In the genomic region with DNA sequence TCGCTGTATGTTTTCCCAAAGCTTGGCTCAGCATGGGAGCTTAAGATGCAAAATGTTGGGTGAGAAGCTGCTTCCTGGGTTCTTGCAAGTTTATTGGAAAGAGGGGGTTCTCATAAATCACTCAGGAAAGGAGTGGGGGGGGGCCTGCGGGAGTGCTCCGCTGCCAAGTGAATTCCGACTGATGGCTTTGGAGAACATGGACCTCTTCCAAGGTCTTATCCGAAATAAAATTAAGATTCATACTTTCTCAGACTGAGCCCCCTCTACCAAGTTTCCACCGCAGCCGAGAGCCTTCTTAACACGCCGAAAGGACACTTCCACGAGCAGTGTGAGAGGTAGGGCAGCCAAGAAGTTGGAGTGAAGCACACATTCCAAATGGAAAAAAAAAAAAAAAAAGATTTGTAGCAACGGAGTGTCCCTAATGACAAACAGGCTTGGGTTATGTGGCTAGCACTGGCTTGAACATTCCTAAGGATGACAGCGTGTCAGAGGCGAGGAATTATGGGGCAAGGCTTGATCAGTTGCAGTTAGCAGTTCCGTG, we compare ENCODE assay signal across 12 mouse cellular contexts. TPM values are rescaled to one million over a fixed set of nuclear protein-coding genes. Genes with fewer than 3 reads are reported as not detected.
DNase-seq lines count a peak whose midpoint lies in the region; ATAC-seq and TF ChIP-seq lines count a peak whose summit lies in the region.
"Had no signal": no experiment of that assay in that cellular context is flagged by ENCODE, and none has a peak within 500 bp of the region (broad histone marks: within the 10 kb centered on the region; RNA-seq: fewer than 3 reads in every experiment).

No protein-coding gene starts in this region.

- WGBS in heart, embryonic 13.5 days, result 68% methylated on average over 14 of the region's 14 CpGs
- 77% methylated on average over 14 of the region's 14 CpGs for WGBS in embryonic facial prominence, embryonic 10.5 days
- 49% methylated on average over 14 of the region's 14 CpGs for WGBS in kidney, embryonic 15.5 days
- WGBS in hindbrain, postnatal 0 days, result 84% methylated on average over 14 of the region's 14 CpGs

- no peak overlapping the region for H3K4me2 ChIP-seq in heart, embryonic 13.5 days
- 0 out of 2 replicates have a peak overlapping the region, but pooled peaks have one; percentile 28 for H3K4me2 ChIP-seq in kidney, embryonic 15.5 days
- no peak overlapping the region for H3K4me2 ChIP-seq in hindbrain, postnatal 0 days (ENCODE audit: low read depth, low read length)
- H3K4me2 ChIP-seq: liver, embryonic 11.5 days had no signal

- H3K36me3 ChIP-seq in heart, embryonic 13.5 days, result no peaks in the 10 kb centered on the region
- no peaks in the 10 kb centered on the region for H3K36me3 ChIP-seq in embryonic facial prominence, embryonic 10.5 days (replicated peaks)
- H3K36me3 ChIP-seq in kidney, embryonic 15.5 days, result no peaks in the 10 kb centered on the region
- no peaks in the 10 kb centered on the region for H3K36me3 ChIP-seq in hindbrain, postnatal 0 days (ENCODE audit: insufficient read depth, low read length)

- intact Hi-C loops in heart, postnatal 36 days (cut with DNase I), result no loop called here

- H3K27ac ChIP-seq in heart, embryonic 13.5 days (replicated peaks), result peak overlapping the region; percentile 24; the same call in 1 of the 2 replicates
- no peak overlapping the region for H3K27ac ChIP-seq in embryonic facial prominence, embryonic 10.5 days (replicated peaks)
- H3K27ac ChIP-seq in kidney, embryonic 15.5 days, result peak overlapping the region; percentile 48
- no peak overlapping the region for H3K27ac ChIP-seq in hindbrain, postnatal 0 days

- H3K27me3 ChIP-seq in heart, embryonic 13.5 days (replicated peaks), result no peaks in the 10 kb centered on the region
- no peaks in the 10 kb centered on the region for H3K27me3 ChIP-seq in embryonic facial prominence, embryonic 10.5 days (replicated peaks; ENCODE audit: low read depth, poor library complexity, severe bottlenecking)
- H3K27me3 ChIP-seq in kidney, embryonic 15.5 days, result no peaks in the 10 kb centered on the region
- H3K27me3 ChIP-seq in hindbrain, postnatal 0 days (ENCODE audit: insufficient read depth, low read length), result no peaks in the 10 kb centered on the region
- H3K27me3 ChIP-seq: megakaryocyte, embryonic 14.5 days had no signal

- no peaks in the 10 kb centered on the region for H3K9me3 ChIP-seq in heart, embryonic 13.5 days
- no peaks in the 10 kb centered on the region for H3K9me3 ChIP-seq in embryonic facial prominence, embryonic 10.5 days
- H3K9me3 ChIP-seq in kidney, embryonic 15.5 days (replicated peaks), result no peaks in the 10 kb centered on the region
- H3K9me3 ChIP-seq in hindbrain, postnatal 0 days (ENCODE audit: low read length), result no peaks in the 10 kb centered on the region
- H3K9me3 ChIP-seq: megakaryocyte, embryonic 14.5 days had no signal

- no peak overlapping the region for H3K4me3 ChIP-seq in heart, embryonic 13.5 days
- no peak overlapping the region for H3K4me3 ChIP-seq in embryonic facial prominence, embryonic 10.5 days
- no peak overlapping the region for H3K4me3 ChIP-seq in kidney, embryonic 15.5 days (replicated peaks)
- H3K4me3 ChIP-seq in hindbrain, postnatal 0 days (ENCODE audit: low read length), result no peak overlapping the region
- H3K4me3 ChIP-seq: megakaryocyte, embryonic 14.5 days; myocyte had no signal

- ATAC-seq in heart, embryonic 13.5 days (ENCODE audit: extremely low read depth, insufficient number of reproducible peaks, low FRiP score, low TSS enrichment), result no peak
- ATAC-seq in kidney, embryonic 15.5 days (replicated peaks; ENCODE audit: low FRiP score), result peak; percentile 48; the same call in 1 of the 2 replicates
- ATAC-seq in hindbrain, postnatal 0 days, result no peak

- H3K9ac ChIP-seq in heart, embryonic 13.5 days, result no peak overlapping the region
- H3K9ac ChIP-seq in kidney, embryonic 15.5 days, result no peak overlapping the region
- H3K9ac ChIP-seq in hindbrain, postnatal 0 days (replicated peaks; ENCODE audit: low read length), result no peak overlapping the region

- TF ChIP-seq CTCF in hindbrain, postnatal 0 days (IDR thresholded peaks at IDR 0.05; ENCODE audit: low read depth), result no peak

- no peak for DNase-seq in heart, postnatal 36 days
- DNase-seq in embryonic facial prominence, embryonic 10.5 days (ENCODE audit: low spot score), result peak; percentile 41
- peak; percentile 20 for DNase-seq in lung, postnatal 36 days
- DNase-seq in hindbrain, postnatal 0 days (ENCODE audit: low spot score), result no peak
- no peak for DNase-seq in spleen, postnatal 10 days (ENCODE audit: low spot score in 2 of 2)
- DNase-seq: heart, postnatal 4 days; thymus, postnatal 25 days had no signal

- H3K4me1 ChIP-seq in heart, embryonic 13.5 days, result peaks cover 24% of the 10 kb centered on the region
- peaks cover 28% of the 10 kb centered on the region for H3K4me1 ChIP-seq in embryonic facial prominence, embryonic 10.5 days
- peaks cover 37% of the 10 kb centered on the region for H3K4me1 ChIP-seq in kidney, embryonic 15.5 days
- H3K4me1 ChIP-seq in hindbrain, postnatal 0 days (ENCODE audit: insufficient read depth, low read length), result no peaks in the 10 kb centered on the region

RNA-seq across cellular contexts. Expression of a gene that starts 34.4 kb away (rescaled TPM):
- polyA plus RNA-seq in heart, embryonic 13.5 days (2015; fragmentation: Nextera tagmentation; extraction: Ambion mirVana), result 30.3 and 30.5 TPM in 2 replicates
- total RNA-seq in heart, postnatal 36 days (2021), result 10 to 100 TPM; 17.2 to 18.7 TPM
- 17.2 and 20.4 TPM in 2 replicates for polyA plus RNA-seq in embryonic facial prominence, embryonic 10.5 days (2016; fragmentation: Nextera tagmentation; extraction: Ambion mirVana)
- polyA plus RNA-seq in kidney, embryonic 15.5 days (2015; fragmentation: Nextera tagmentation; extraction: Ambion mirVana), result 24.3 and 27.0 TPM in 2 replicates
- total RNA-seq in hindbrain, postnatal 0 days (2014; rRNA removed), result 14.5 and 17.1 TPM in 2 replicates
- polyA plus RNA-seq in hindbrain, postnatal 0 days (2015; fragmentation: Nextera tagmentation; extraction: Ambion mirVana), result 16.0 and 16.2 TPM in 2 replicates

Comparison
In these comparisons a context has a peak if more than half of its experiments do, and no peak if none do; other contexts are left out.
1. H3K27ac ChIP-seq: peak in heart, embryonic 13.5 days (single experiment) and kidney, embryonic 15.5 days (single experiment); none in embryonic facial prominence, embryonic 10.5 days (single experiment) and hindbrain, postnatal 0 days (single experiment).
2. DNase-seq: peak in embryonic facial prominence, embryonic 10.5 days (single experiment) and lung, postnatal 36 days (single experiment); none in heart, postnatal 36 days (0 of 2), hindbrain, postnatal 0 days (single experiment) and spleen, postnatal 10 days (0 of 2).